Mouse (Mus musculus): Measurements from ENCODE around the gene Got2.

Got2 gene

GRCm38 (mm10) chr8:95888285-95889136 is at the start of gene Got2:
Gene Got2, minus strand, starts transcription at chr8:95888547.
- DNase-seq = peak; percentile 92 to 97

- DNase-seq = no peak
Observed at GRCm38 (mm10) chr8:95932841-95933240, 44.5 kb upstream of the Got2 start.

- no peak for DNase-seq
Observed at GRCm38 (mm10) chr8:95929821-95930220, 41.5 kb upstream of the Got2 start.

- DNase-seq = peak; percentile 28 to 35
Observed at GRCm38 (mm10) chr8:95916106-95916505, 27.8 kb upstream of the Got2 start.

- DNase-seq = peak; percentile 75 to 83
Observed at GRCm38 (mm10) chr8:95914905-95915643, 26.7 kb upstream of the Got2 start.

- DNase-seq = no peak
Observed at GRCm38 (mm10) chr8:95911240-95911639, 22.9 kb upstream of the Got2 start.

GRCm38 (mm10) chr8:95907885-95908284 is 19.5 kb upstream of the Got2 start:
- no peak for DNase-seq

GRCm38 (mm10) chr8:95906738-95907137 is 18.4 kb upstream of the Got2 start:
- no peak for DNase-seq

GRCm38 (mm10) chr8:95901864-95902263 is 13.5 kb upstream of the Got2 start:
- DNase-seq = no peak

- DNase-seq = no peak
Observed at GRCm38 (mm10) chr8:95893701-95894100, 5.4 kb upstream of the Got2 start.

- peak; percentile 87 for DNase-seq
Observed at GRCm38 (mm10) chr8:95887578-95888284, 616 bp downstream of the Got2 start.

- peak; percentile 39 to 51 for DNase-seq
Observed at GRCm38 (mm10) chr8:95886647-95887577, 1.4 kb downstream of the Got2 start.

- DNase-seq = no peak
Observed at GRCm38 (mm10) chr8:95885966-95886365, 2.4 kb downstream of the Got2 start.

- DNase-seq = no peak
Observed at GRCm38 (mm10) chr8:95885271-95885841, 3.0 kb downstream of the Got2 start.

GRCm38 (mm10) chr8:95884491-95884890 is 3.9 kb downstream of the Got2 start:
- DNase-seq = no peak

- DNase-seq = no peak
Observed at GRCm38 (mm10) chr8:95882191-95882590, 6.2 kb downstream of the Got2 start.

GRCm38 (mm10) chr8:95881576-95881975 is 6.8 kb downstream of the Got2 start:
- DNase-seq = no peak

GRCm38 (mm10) chr8:95879823-95880222 is 8.5 kb downstream of the Got2 start:
- no peak for DNase-seq

GRCm38 (mm10) chr8:95878176-95878962 is 10.0 kb downstream of the Got2 start:
- DNase-seq = peak; percentile 26 to 39

- DNase-seq = no peak
Observed at GRCm38 (mm10) chr8:95875270-95875669, 13.1 kb downstream of the Got2 start.

- no peak for DNase-seq
Observed at GRCm38 (mm10) chr8:95871690-95872089, 16.7 kb downstream of the Got2 start.

Data from cerebellum, adult 18-20 months (tissue).